Mouse (Mus musculus) neutrophil, adult 65 days (primary cell): ENCODE results near the gene Snx8. TPM values are rescaled to one million over a fixed set of nuclear protein-coding genes. Genes with fewer than 3 reads are reported as not detected.

ENCODE experiments used
- total RNA-seq: library from RNA; stranded (reverse); gene quantifications from 2 replicates; pipeline ENCODE4 v1.2.4, GENCODE M21; 2023

Snx8 gene
- total RNA-seq, result 10.1 and 23.5 TPM in 2 replicates

GRCm38 (mm10) chr5:140388588-140389576, at the start of gene Snx8:
TSS of gene Snx8 (minus strand) at chr5:140389262.

GRCm38 (mm10) chr5:140418489-140419441, 29.7 kb upstream of the Snx8 start, which contains the start of gene Eif3b:
TSS of gene Eif3b (plus strand) at chr5:140419328.

GRCm38 (mm10) chr5:140331615-140332512, 57.2 kb downstream of the Snx8 start, which contains the start of gene Mrm2:
TSS of gene Mrm2 (minus strand) at chr5:140331898.

GRCm38 (mm10) chr5:140321042-140321755, 67.9 kb downstream of the Snx8 start, which contains the start of the genes Mad1l1 and Nudt1:
TSS of gene Mad1l1 (minus strand) at chr5:140321552.
TSS of gene Nudt1 (plus strand) at chr5:140321656.

Other genes starting within 250 kb of the Snx8 start
- 24.5 and 30.9 TPM in 2 replicates for gene Mad1l1, start 67.7 kb downstream of the Snx8 start, total RNA-seq
- 4.6 and 6.9 TPM in 2 replicates for gene Nudt1, start 67.6 kb downstream of the Snx8 start, total RNA-seq
- 1.3 and 1.9 TPM in 2 replicates for gene Mrm2, start 57.4 kb downstream of the Snx8 start, total RNA-seq
- gene Eif3b, start 30.1 kb upstream of the Snx8 start, total RNA-seq, result 47.9 TPM in 2 replicates
- not detected in 2 replicates for gene Gm4869, start 56.4 kb upstream of the Snx8 start, total RNA-seq
- 109 and 110 TPM in 2 replicates for gene Chst12, start 116.3 kb upstream of the Snx8 start, total RNA-seq
- gene Grifin, start 175.8 kb upstream of the Snx8 start, total RNA-seq, result not detected in 2 replicates
- 60.4 and 65.0 TPM in 2 replicates for gene Lfng, start 218.1 kb upstream of the Snx8 start, total RNA-seq